Mouse (Mus musculus): Measurements from ENCODE around the gene Ing4.

GRCm38 (mm10) chr6:125046691-125047090 lies 7.1 kb downstream of the Ing4 start:
- TF ChIP-seq POLR2A (IDR thresholded peaks at IDR 0.05; ENCODE audit: control insufficient read depth, low read depth, low read length) (no peak), CTCF (IDR thresholded peaks at IDR 0.05; ENCODE audit: control insufficient read depth, insufficient read depth, insufficient replicate concordance, low read depth, low read length) (peak; percentile 60; the same call in 1 of the 2 replicates)

Measured in testis, adult 2 months (tissue).